Mouse (Mus musculus): ENCODE measurements around the gene Ankrd1. TPM values are rescaled to one million over a fixed set of nuclear protein-coding genes. Genes with fewer than 3 reads are reported as not detected.

Ankrd1 gene
- polyA plus RNA-seq, 2 experiments = 3.3 to 5.2 TPM

GRCm38 (mm10) chr19:36062801-36063529 is 56.9 kb downstream of the Ankrd1 start:
- Histone ChIP-seq H3K4me1 (ENCODE audit: control insufficient read depth, insufficient read depth, low read length) (no peaks in the 10 kb centered on the region), H3K9ac (ENCODE audit: low read depth, low read length, severe bottlenecking) (no peak overlapping the region), H3K36me3 (ENCODE audit: control insufficient read depth, insufficient read depth, low read length) (no peaks in the 10 kb centered on the region), H3K27me3 (ENCODE audit: control insufficient read depth, insufficient read depth, low read length) (peaks cover 9% of the 10 kb centered on the region), H3K4me3 (replicated peaks; ENCODE audit: low read length) (no peak overlapping the region), H3K9me3 (ENCODE audit: control insufficient read depth, low read length) (no peaks in the 10 kb centered on the region), H3K4me2 (replicated peaks; ENCODE audit: low read depth, low read length, severe bottlenecking) (no peak overlapping the region), H3K27ac (replicated peaks; ENCODE audit: low read depth, low read length) (no peak overlapping the region)
- no peak for DNase-seq (ENCODE audit: low spot score)
- TF ChIP-seq POLR2A (IDR thresholded peaks at IDR 0.05; ENCODE audit: borderline replicate concordance, extremely low read depth, insufficient read depth, insufficient read length) = no peak
- ATAC-seq (ENCODE audit: low FRiP score, low read depth) = no peak
- 72% methylated on average over 2 of the region's 2 CpGs for WGBS

Other genes with a start within 250 kb of the Ankrd1 start
- 0.53 and 0.72 TPM in 2 replicates for gene Htr7, start 62.6 kb downstream of the Ankrd1 start, polyA plus RNA-seq (2012; rRNA removed)
- gene Htr7, start 62.6 kb downstream of the Ankrd1 start, polyA plus RNA-seq (2014; fragmentation: Nextera tagmentation; extraction: Ambion mirVana) = 0.34 and 0.51 TPM in 2 replicates
- gene Rpp30, start 36.4 kb downstream of the Ankrd1 start, polyA plus RNA-seq (2012; rRNA removed) = 19.0 and 27.5 TPM in 2 replicates
- gene Rpp30, start 36.4 kb downstream of the Ankrd1 start, polyA plus RNA-seq (2014; fragmentation: Nextera tagmentation; extraction: Ambion mirVana) = 54.5 and 67.5 TPM in 2 replicates
- gene Pcgf5, start 228.2 kb upstream of the Ankrd1 start, polyA plus RNA-seq (2012; rRNA removed) = 2.4 and 3.6 TPM in 2 replicates
- 6.0 and 6.3 TPM in 2 replicates for gene Pcgf5, start 228.2 kb upstream of the Ankrd1 start, polyA plus RNA-seq (2014; fragmentation: Nextera tagmentation; extraction: Ambion mirVana)